Mouse (Mus musculus) limb, embryonic 11.5 days (tissue): ENCODE data around the gene Ttc21a. TPM values are rescaled to one million over a fixed set of nuclear protein-coding genes. Genes with fewer than 3 reads are reported as not detected.
A peak's percentile ranks its signal among the peaks of the same experiment; 100 is the strongest.

Experiments used
- ATAC-seq: fragments of 200-750 bp; cut with Nextera tagmentation; 2 replicates; pipeline ENCODE4 v1.8.0; 2017; ENCODE audit warnings: low read depth; ENCODE audit not compliant: insufficient number of reproducible peaks, low FRiP score, low TSS enrichment
- DNase-seq: peaks from one replicate; pipeline ENCODE4 v3.0.0-alpha.2; 2015; ENCODE audit warnings: low spot score
- H3K27ac ChIP-seq: fragments of 300-500 bp; sonication (generic); replicated peaks from 2 replicates; pipeline ENCODE4 v1.5.1; 2014; ENCODE audit warnings: low read depth, mild to moderate bottlenecking, low read length
- H3K27me3 ChIP-seq: fragments of 300-500 bp; sonication (generic); 2 replicates; pipeline ENCODE4 v1.6.1; 2014; ENCODE audit warnings: mild to moderate bottlenecking, low read length, mixed read lengths; ENCODE audit not compliant: control insufficient read depth, insufficient read depth
- H3K36me3 ChIP-seq: fragments of 300-500 bp; sonication (generic); 2 replicates; pipeline ENCODE4 v1.6.1; 2014; ENCODE audit warnings: mild to moderate bottlenecking, low read length, moderate library complexity, mixed read lengths; ENCODE audit not compliant: control insufficient read depth, insufficient read depth
- H3K4me1 ChIP-seq: fragments of 300-500 bp; sonication (generic); 2 replicates; pipeline ENCODE4 v1.6.1; 2014; ENCODE audit warnings: low read length, mixed read lengths; ENCODE audit not compliant: control insufficient read depth, insufficient read depth
- H3K4me2 ChIP-seq: fragments of 300-500 bp; sonication (generic); 2 replicates; pipeline ENCODE4 v1.6.1; 2014; ENCODE audit warnings: low read depth, mild to moderate bottlenecking, moderate library complexity; ENCODE audit not compliant: severe bottlenecking
- H3K4me3 ChIP-seq: fragments of 300-500 bp; sonication (generic); 2 replicates; pipeline ENCODE4 v1.5.1; 2014; ENCODE audit warnings: low read depth, low read length
- H3K9ac ChIP-seq: fragments of 300-500 bp; sonication (generic); 2 replicates; pipeline ENCODE4 v1.6.1; 2014; ENCODE audit warnings: mild to moderate bottlenecking, low read length
- H3K9me3 ChIP-seq: fragments of 300-500 bp; sonication (generic); 2 replicates; pipeline ENCODE4 v1.6.1; 2016; ENCODE audit warnings: low read length; ENCODE audit not compliant: control insufficient read depth
- WGBS: fragments of 180-500 bp; shearing (Covaris S2); extraction: QIAGEN DNeasy Blood & Tissue Kit; methylation state at CpG from one replicate; pipeline ENCODE4 v1.1.7; 2014; 5-methylcytosine and 5-hydroxymethylcytosine counted together
- polyA plus RNA-seq: library from polyadenylated mRNA; unstranded; fragments of >200 nt; fragmentation: Nextera tagmentation; extraction: Ambion mirVana; gene quantifications from 2 replicates; pipeline ENCODE4 v1.2.1, GENCODE M21; 2014

The Ttc21a gene
- polyA plus RNA-seq, 1 experiment from 2014 or later: 0.35 TPM

DNA sequence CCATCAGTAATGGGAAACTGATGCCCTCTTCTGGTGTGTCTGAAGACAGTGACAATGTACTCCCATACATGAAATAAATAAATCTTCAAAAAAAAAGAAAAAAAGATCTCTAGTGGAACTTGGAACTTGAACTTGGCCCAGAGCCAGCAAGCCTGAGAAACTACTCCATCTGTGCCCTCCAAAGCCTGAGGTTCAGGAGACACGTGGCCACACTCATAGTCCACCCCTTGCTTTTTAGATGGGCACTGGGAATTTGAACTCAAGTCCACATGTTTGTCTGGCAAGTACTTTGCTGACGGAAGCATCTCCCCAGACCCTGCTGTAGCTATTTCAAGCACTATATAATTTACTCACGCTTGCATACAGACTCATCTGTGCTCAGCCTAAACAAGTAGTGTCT, 27.8 kb downstream of the Ttc21a start:
- Histone ChIP-seq H3K27me3 (no peaks in the 10 kb centered on the region), H3K27ac (no peak overlapping the region), H3K9me3 (no peaks in the 10 kb centered on the region), H3K36me3 (no peaks in the 10 kb centered on the region), H3K4me1 (peaks cover 5% of the 10 kb centered on the region; the same call in 1 of the 2 replicates), H3K9ac (no peak overlapping the region), H3K4me3 (no peak overlapping the region), H3K4me2 (no peak overlapping the region)
- 83% methylated on average over 3 of the region's 3 CpGs for WGBS
- ATAC-seq: no peak
- no peak for DNase-seq

GRCm38 (mm10) chr9:119966221-119966910, 29.0 kb downstream of the Ttc21a start:
- no peak for ATAC-seq
- Histone ChIP-seq H3K27ac (no peak overlapping the region), H3K4me2 (no peak overlapping the region), H3K4me3 (no peak overlapping the region), H3K27me3 (no peaks in the 10 kb centered on the region), H3K9me3 (no peaks in the 10 kb centered on the region), H3K36me3 (no peaks in the 10 kb centered on the region), H3K9ac (no peak overlapping the region), H3K4me1 (peaks cover 5% of the 10 kb centered on the region; the same call in 1 of the 2 replicates)
- WGBS: 87% methylated on average over 26 of the region's 26 CpGs
- no peak for DNase-seq

- H3K27ac ChIP-seq: no peak overlapping the region
- no peaks in the 10 kb centered on the region for H3K27me3 ChIP-seq
- H3K4me3 ChIP-seq: no peak overlapping the region
- 79% methylated on average over 7 of the region's 7 CpGs for WGBS
- no peak overlapping the region for H3K9ac ChIP-seq
- DNase-seq (no peak), ATAC-seq (no peak)
- peaks cover 14% of the 10 kb centered on the region for H3K36me3 ChIP-seq
- no peaks in the 10 kb centered on the region for H3K4me1 ChIP-seq
- H3K9me3 ChIP-seq: no peaks in the 10 kb centered on the region
- H3K4me2 ChIP-seq: no peak overlapping the region
These were observed 32.4 kb downstream of the Ttc21a start for GRCm38 (mm10) chr9:119969811-119970210.

DNA sequence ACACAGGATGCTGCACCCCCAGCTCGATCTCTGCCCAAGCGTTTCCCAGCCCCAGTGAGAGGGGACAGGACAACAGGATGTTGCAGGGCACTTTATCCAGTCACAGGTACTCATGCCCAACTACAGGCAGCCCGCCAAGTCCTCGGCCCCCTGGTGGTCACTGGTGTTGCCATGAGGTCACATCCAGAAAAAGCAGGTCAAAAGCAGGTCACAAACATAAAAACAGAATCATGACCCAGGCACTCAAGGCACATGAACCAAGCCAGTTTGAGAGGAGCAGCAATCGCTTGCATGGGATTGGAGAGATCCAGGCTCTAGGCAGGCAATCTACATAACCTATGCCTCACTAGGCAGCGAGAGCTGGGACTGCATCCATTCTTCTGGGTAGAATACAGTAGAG, 32.8 kb downstream of the Ttc21a start:
- Histone ChIP-seq H3K4me1 (no peaks in the 10 kb centered on the region), H3K27ac (no peak overlapping the region), H3K9ac (no peak overlapping the region; the same call in 1 of the 2 replicates), H3K4me3 (no peak overlapping the region), H3K9me3 (no peaks in the 10 kb centered on the region), H3K27me3 (no peaks in the 10 kb centered on the region), H3K36me3 (peaks cover 14% of the 10 kb centered on the region), H3K4me2 (no peak overlapping the region)
- 34% methylated on average over 6 of the region's 6 CpGs for WGBS
- peak; percentile 65 for DNase-seq
- ATAC-seq: no peak

DNA sequence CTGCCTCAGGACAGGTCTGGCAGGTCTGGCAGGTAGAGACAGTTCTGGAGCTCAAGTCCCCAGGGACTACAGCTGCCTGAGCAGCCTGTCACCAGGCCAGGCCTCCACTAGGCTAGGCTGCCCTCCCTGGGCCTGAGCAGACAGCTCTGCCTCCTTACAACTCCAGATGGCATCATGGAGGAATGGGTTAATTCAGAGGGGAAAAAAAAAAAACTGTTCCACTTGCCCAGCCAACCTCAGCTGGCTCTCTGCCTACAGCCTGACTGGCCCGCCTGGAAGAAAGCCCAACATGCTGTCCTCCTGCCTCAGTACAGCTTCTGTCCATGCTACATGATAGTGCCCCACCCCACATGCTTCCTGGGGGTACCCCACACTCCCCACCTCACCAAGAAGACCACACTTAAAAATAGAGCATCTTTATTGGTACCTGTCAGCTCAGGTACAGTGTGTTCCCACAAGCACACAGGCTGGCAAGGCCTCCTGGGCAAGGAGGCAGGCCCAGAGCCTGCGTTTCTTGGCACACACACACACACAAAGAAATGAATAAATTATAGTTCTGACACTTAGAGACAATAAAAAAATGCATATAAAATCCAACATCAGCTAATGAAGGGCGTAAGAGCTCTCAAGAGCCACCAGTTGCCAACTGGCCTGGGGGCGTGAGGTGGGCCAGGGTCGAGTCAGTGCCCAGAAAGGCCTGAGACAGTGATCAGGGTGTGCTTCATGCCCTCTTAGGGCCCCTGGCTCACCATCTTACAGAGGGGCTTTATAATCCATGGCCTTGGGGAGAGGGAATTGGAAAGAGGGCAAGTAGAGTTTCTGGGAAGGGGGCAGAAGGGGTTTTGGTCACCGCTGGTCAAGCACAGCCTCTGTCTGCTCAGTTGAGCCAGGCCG, 33.6 kb downstream of the Ttc21a start:
- no peak for DNase-seq
- WGBS: 88% methylated on average over 7 of the region's 7 CpGs

DNA sequence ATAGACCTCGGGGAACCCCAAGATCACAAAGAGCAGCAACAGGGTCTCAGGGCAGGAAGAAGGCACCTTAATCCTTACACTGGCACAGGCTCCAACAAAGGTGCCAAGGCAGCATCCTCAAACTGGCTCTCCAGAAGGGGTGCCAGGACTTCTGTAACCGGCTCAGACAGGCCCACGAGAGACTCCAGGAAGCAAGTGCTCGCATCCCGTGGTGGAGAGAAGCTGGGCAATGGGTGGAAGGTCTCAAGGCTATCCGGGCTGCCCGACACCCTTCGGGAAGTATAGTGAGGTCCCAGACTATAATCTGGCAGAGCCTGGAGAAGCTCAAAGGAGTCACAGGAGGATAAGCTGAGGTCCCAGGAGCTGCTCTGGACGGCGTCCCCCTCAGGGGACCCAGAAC, 34.8 kb downstream of the Ttc21a start:
- ATAC-seq: no peak
- Histone ChIP-seq H3K9me3 (no peaks in the 10 kb centered on the region), H3K4me1 (peaks cover 7% of the 10 kb centered on the region), H3K27ac (no peak overlapping the region), H3K9ac (no peak overlapping the region), H3K36me3 (peaks cover 14% of the 10 kb centered on the region), H3K27me3 (no peaks in the 10 kb centered on the region), H3K4me3 (no peak overlapping the region), H3K4me2 (no peak overlapping the region)
- DNase-seq: no peak
- 97% methylated on average over 10 of the region's 10 CpGs for WGBS

More for the DNA sequence above, 33.6 kb downstream of the Ttc21a start:
- no peaks in the 10 kb centered on the region for H3K27me3 ChIP-seq
- no peak overlapping the region; the same call in 1 of the 2 replicates for H3K9ac ChIP-seq
- H3K4me2 ChIP-seq: no peak overlapping the region
- no peak for ATAC-seq
- no peaks in the 10 kb centered on the region for H3K4me1 ChIP-seq
- no peak overlapping the region for H3K27ac ChIP-seq
- H3K4me3 ChIP-seq: no peak overlapping the region
- peaks cover 14% of the 10 kb centered on the region for H3K36me3 ChIP-seq
- H3K9me3 ChIP-seq: no peaks in the 10 kb centered on the region

- H3K9ac ChIP-seq: no peak overlapping the region
- no peak for DNase-seq
- H3K36me3 ChIP-seq: peaks cover 14% of the 10 kb centered on the region
- peaks cover 11% of the 10 kb centered on the region for H3K4me1 ChIP-seq
- ATAC-seq: no peak
- WGBS: 89% methylated on average over 12 of the region's 12 CpGs
- H3K9me3 ChIP-seq: no peaks in the 10 kb centered on the region
- H3K27ac ChIP-seq: no peak overlapping the region
- no peaks in the 10 kb centered on the region for H3K27me3 ChIP-seq
- H3K4me2 ChIP-seq: no peak overlapping the region
- no peak overlapping the region for H3K4me3 ChIP-seq
These were observed 35.2 kb downstream of the Ttc21a start for GRCm38 (mm10) chr9:119972582-119972981.

- H3K4me3 ChIP-seq: no peak overlapping the region
- H3K27me3 ChIP-seq: no peaks in the 10 kb centered on the region
- H3K9me3 ChIP-seq: no peaks in the 10 kb centered on the region
- no peak overlapping the region for H3K27ac ChIP-seq
- no peak overlapping the region for H3K9ac ChIP-seq
- peaks cover 15% of the 10 kb centered on the region for H3K4me1 ChIP-seq
- no peak overlapping the region for H3K4me2 ChIP-seq
- peaks cover 14% of the 10 kb centered on the region for H3K36me3 ChIP-seq
- ATAC-seq (no peak), DNase-seq (no peak)
- WGBS: 94% methylated on average over 23 of the region's 23 CpGs
These were observed 35.9 kb downstream of the Ttc21a start for GRCm38 (mm10) chr9:119973281-119973680.
